8 mouse cellular contexts compared by ENCODE assay signal in the genomic region with DNA sequence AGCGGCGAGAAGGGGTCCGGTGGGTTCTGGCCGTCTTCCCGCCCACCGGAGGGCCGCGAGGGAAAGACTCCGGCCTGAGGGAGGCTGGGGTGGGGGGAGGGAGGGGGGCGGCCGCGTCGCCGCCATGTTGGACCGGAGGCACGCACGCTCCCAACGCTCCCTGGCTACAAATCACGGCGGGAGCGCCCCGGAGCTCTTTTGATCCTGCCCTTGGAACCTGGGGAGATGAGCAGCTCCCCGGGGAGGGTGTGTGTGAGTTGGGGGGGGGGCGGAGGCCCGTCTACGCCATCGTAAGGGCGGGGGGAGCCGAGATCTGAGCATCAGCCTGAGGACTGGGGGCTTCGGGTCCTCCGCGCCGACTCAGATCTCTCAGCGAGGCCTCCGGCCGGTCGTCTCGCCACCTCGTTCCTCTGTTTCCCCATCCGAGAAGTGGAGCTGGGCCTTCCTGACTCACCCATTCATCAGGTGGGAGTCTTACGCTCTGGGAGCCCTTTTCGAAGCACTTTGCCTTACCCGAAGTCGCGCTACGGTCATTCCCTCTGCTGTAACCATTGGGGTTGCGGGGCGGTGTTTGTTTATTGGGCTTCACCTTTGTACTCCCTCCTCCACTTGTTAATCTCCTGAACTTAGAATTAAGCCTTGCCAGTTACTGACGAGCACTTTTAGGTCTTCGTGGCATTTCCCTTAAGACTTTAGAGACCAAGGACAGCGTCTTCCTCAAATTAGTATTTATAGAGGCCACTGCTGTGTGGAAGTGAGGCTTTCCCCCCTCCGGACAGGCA. TPM values are rescaled to one million over a fixed set of nuclear protein-coding genes. Genes with fewer than 3 reads are reported as not detected.
DNase-seq lines count a peak whose midpoint lies in the region; ATAC-seq and TF ChIP-seq lines count a peak whose summit lies in the region.

No protein-coding gene starts in this region.

- DNase-seq in heart, postnatal 4 days: no peak
- DNase-seq in MEL (ENCODE audit: low read depth, low spot score): peak; percentile 68
- DNase-seq in embryonic facial prominence, embryonic 14.5 days (ENCODE audit: low spot score): peak; percentile 68
- DNase-seq in kidney, adult 18-20 months: peak; percentile 54
- DNase-seq in right cerebral cortex, postnatal 4 days: no peak
- no peak for DNase-seq in left cerebral cortex, postnatal 36 days (ENCODE audit: low spot score in 2 of 2)

- no peak; a peak in 1 of 4 replicates for TF ChIP-seq POLR2A in MEL (IDR thresholded peaks at IDR 0.05; ENCODE audit: control insufficient read depth in 1 of 2, insufficient read depth in 1 of 2, low read depth in 1 of 2, low read length in 2 of 2, poor library complexity in 1 of 2)

- H3K79me2 ChIP-seq in MEL (ENCODE audit: control insufficient read depth, insufficient read depth, low read length, poor library complexity): peaks cover 51% of the 10 kb centered on the region

- no peaks in the 10 kb centered on the region for H3K9me3 ChIP-seq in heart, embryonic 13.5 days
- H3K9me3 ChIP-seq in MEL (replicated peaks; ENCODE audit: insufficient read depth, low read length): no peaks in the 10 kb centered on the region
- no peaks in the 10 kb centered on the region for H3K9me3 ChIP-seq in embryonic facial prominence, embryonic 14.5 days (ENCODE audit: control insufficient read depth, low read length)

- TF ChIP-seq RAD21 in MEL (IDR thresholded peaks at IDR 0.05; ENCODE audit: low read depth, low read length): no peak

- peak overlapping the region; percentile 88 for H3K4me2 ChIP-seq in heart, embryonic 13.5 days
- peak overlapping the region; percentile 90 for H3K4me2 ChIP-seq in embryonic facial prominence, embryonic 14.5 days (ENCODE audit: low read depth, low read length)

- H3K36me3 ChIP-seq in heart, embryonic 13.5 days: peaks cover 20% of the 10 kb centered on the region
- H3K36me3 ChIP-seq in MEL (ENCODE audit: control insufficient read depth in 1 of 2, insufficient read depth in 2 of 2, low read length in 2 of 2): peaks cover 34 to 46% of the 10 kb centered on the region in 2 experiments
- peaks cover 16% of the 10 kb centered on the region for H3K36me3 ChIP-seq in embryonic facial prominence, embryonic 14.5 days (ENCODE audit: control insufficient read depth, insufficient read depth, low read length)

- H3K9ac ChIP-seq in heart, embryonic 13.5 days: peak overlapping the region; percentile 93
- peak overlapping the region; percentile 89 for H3K9ac ChIP-seq in MEL (ENCODE audit: control insufficient read depth, low read depth, low read length, poor library complexity, severe bottlenecking)
- peak overlapping the region; percentile 92 for H3K9ac ChIP-seq in embryonic facial prominence, embryonic 14.5 days (ENCODE audit: low read depth, low read length)

- H3K4me1 ChIP-seq in heart, embryonic 13.5 days: peaks cover 35% of the 10 kb centered on the region
- peaks cover 18 to 20% of the 10 kb centered on the region in 2 experiments for H3K4me1 ChIP-seq in MEL (ENCODE audit: control insufficient read depth in 1 of 2, insufficient read depth in 2 of 2, low read length in 2 of 2)
- peaks cover 8% of the 10 kb centered on the region for H3K4me1 ChIP-seq in embryonic facial prominence, embryonic 14.5 days (ENCODE audit: control insufficient read depth, insufficient read depth, low read length)

- TF ChIP-seq CTCF in MEL (IDR thresholded peaks at IDR 0.05 in 2 of 3, conservative IDR thresholded peaks at IDR 0.05 in 1 of 3; ENCODE audit: control insufficient read depth in 1 of 3, insufficient read depth in 1 of 3, low read depth in 2 of 3, low read length in 3 of 3, poor library complexity in 1 of 3, severe bottlenecking in 1 of 3): no peak

- intact Hi-C loops in left cerebral cortex, postnatal 36 days (cut with DNase I): loop anchor here (1.0 kb wide), 1 partner anchor 33 kb away; no protein-coding TSS in a partner anchor

- ATAC-seq in heart, embryonic 13.5 days (ENCODE audit: extremely low read depth, insufficient number of reproducible peaks, low FRiP score, low TSS enrichment): peak; percentile 57; the same call in 1 of the 2 replicates
- ATAC-seq in embryonic facial prominence, embryonic 14.5 days (ENCODE audit: low read depth): peak; percentile 86
- peak; percentile 21; the same call in 1 of the 2 replicates for ATAC-seq in megakaryocyte progenitor cell, adult 5-6 weeks (replicated peaks; ENCODE audit: poor library complexity)

- H3K27ac ChIP-seq in heart, embryonic 13.5 days (replicated peaks): peak overlapping the region; percentile 91
- H3K27ac ChIP-seq in MEL (ENCODE audit: control insufficient read depth, low read depth, low read length): peak overlapping the region; percentile 83
- H3K27ac ChIP-seq in embryonic facial prominence, embryonic 14.5 days (replicated peaks; ENCODE audit: low read depth, low read length): peak overlapping the region; percentile 97

- peak overlapping the region; percentile 85 for H3K4me3 ChIP-seq in heart, embryonic 13.5 days
- peak overlapping the region; percentile 92 to 98 for H3K4me3 ChIP-seq in MEL (ENCODE audit: control insufficient read depth in 1 of 2, insufficient read depth in 1 of 2, low read depth in 2 of 2, low read length in 2 of 2)
- peak overlapping the region; percentile 97 for H3K4me3 ChIP-seq in embryonic facial prominence, embryonic 14.5 days (ENCODE audit: low read depth, low read length)

- under 1% methylated on average over 48 of the region's 52 CpGs for WGBS in heart, embryonic 13.5 days
- 0% methylated on average over 32 of the region's 52 CpGs for WGBS in embryonic facial prominence, embryonic 14.5 days

- H3K27me3 ChIP-seq in heart, embryonic 13.5 days (replicated peaks): peaks cover 12% of the 10 kb centered on the region; the same call in 1 of the 2 replicates
- H3K27me3 ChIP-seq in MEL (ENCODE audit: control insufficient read depth in 1 of 2, insufficient read depth in 2 of 2, low read length in 2 of 2): no peaks in the 10 kb centered on the region
- no peaks in the 10 kb centered on the region for H3K27me3 ChIP-seq in embryonic facial prominence, embryonic 14.5 days (replicated peaks; ENCODE audit: control insufficient read depth, insufficient read depth, low read length)

- 0 out of 4 replicates have a peak, but pooled peaks of 1 of the 2 experiments have one; percentile 10 for TF ChIP-seq EP300 in MEL (IDR thresholded peaks at IDR 0.05; ENCODE audit: low read depth in 1 of 2, low read length in 2 of 2)

RNA-seq across cellular contexts. Expression of a gene that starts 0.5 kb away (rescaled TPM):
- 9.7 and 10.5 TPM in 2 replicates for polyA plus RNA-seq in heart, embryonic 13.5 days (2015; fragmentation: Nextera tagmentation; extraction: Ambion mirVana)
- 10 to 100 TPM; 59.2 to 62.8 TPM for total RNA-seq in heart, postnatal 4 days (2021)
- 31.8 and 51.2 TPM in 2 replicates for total RNA-seq in MEL (2012; rRNA removed)
- polyA plus RNA-seq in MEL (2012; ENCODE audit: insufficient read depth in 1 of 2, insufficient read length in 2 of 2, low read depth in 1 of 2, low replicate concordance in 2 of 2, missing spikeins in 1 of 2): 100 to 1,000 TPM in 1 of 2 experiments, not detected in 1; 236 TPM
- 7.6 and 9.4 TPM in 2 replicates for polyA plus RNA-seq in embryonic facial prominence, embryonic 14.5 days (2014; fragmentation: Nextera tagmentation; extraction: Ambion mirVana)
- total RNA-seq in megakaryocyte progenitor cell, adult 5-6 weeks (2015): 68.8 and 73.2 TPM in 2 replicates
- total RNA-seq in megakaryocyte progenitor cell, adult 5-6 weeks (2017): 25.2 and 49.7 TPM in 2 replicates
- 10 to 100 TPM; 44.2 to 72.7 TPM for total RNA-seq in left cerebral cortex, postnatal 36 days (2021)

RNA-seq across cellular contexts. Expression of a gene that starts 10.6 kb away (rescaled TPM):
- polyA plus RNA-seq in heart, embryonic 13.5 days (2015; fragmentation: Nextera tagmentation; extraction: Ambion mirVana): 2.5 and 2.7 TPM in 2 replicates
- total RNA-seq in heart, postnatal 4 days (2021): 1 to 10 TPM; 7.0 to 7.1 TPM
- not detected in 2 replicates for total RNA-seq in MEL (2012; rRNA removed)
- polyA plus RNA-seq in MEL (2012; ENCODE audit: insufficient read depth in 1 of 2, insufficient read length in 2 of 2, low read depth in 1 of 2, low replicate concordance in 2 of 2, missing spikeins in 1 of 2): under 1 TPM in 1 of 2 experiments, not detected in 1; 0.03 TPM
- 4.3 and 4.7 TPM in 2 replicates for polyA plus RNA-seq in embryonic facial prominence, embryonic 14.5 days (2014; fragmentation: Nextera tagmentation; extraction: Ambion mirVana)
- total RNA-seq in megakaryocyte progenitor cell, adult 5-6 weeks (2015): 4.7 and 7.2 TPM in 2 replicates
- total RNA-seq in megakaryocyte progenitor cell, adult 5-6 weeks (2017): 3.4 and 5.0 TPM in 2 replicates
- 1 to 10 TPM; 3.5 to 5.1 TPM for total RNA-seq in left cerebral cortex, postnatal 36 days (2021)

RNA-seq across cellular contexts. Expression of a gene that starts 35.9 kb away (rescaled TPM):
- 1.4 and 2.1 TPM in 2 replicates for polyA plus RNA-seq in heart, embryonic 13.5 days (2015; fragmentation: Nextera tagmentation; extraction: Ambion mirVana)
- under 1 TPM in 1 of 2 experiments, not detected in 1; 0.56 TPM for total RNA-seq in heart, postnatal 4 days (2021)
- not detected in 2 replicates for total RNA-seq in MEL (2012; rRNA removed)
- under 1 TPM in 1 of 2 experiments, not detected in 1; 0.60 TPM for polyA plus RNA-seq in MEL (2012; ENCODE audit: insufficient read depth in 1 of 2, insufficient read length in 2 of 2, low read depth in 1 of 2, low replicate concordance in 2 of 2, missing spikeins in 1 of 2)
- polyA plus RNA-seq in embryonic facial prominence, embryonic 14.5 days (2014; fragmentation: Nextera tagmentation; extraction: Ambion mirVana): 0.54 and 0.77 TPM in 2 replicates
- 30.8 and 38.7 TPM in 2 replicates for total RNA-seq in megakaryocyte progenitor cell, adult 5-6 weeks (2015)
- 77.0 and 80.6 TPM in 2 replicates for total RNA-seq in megakaryocyte progenitor cell, adult 5-6 weeks (2017)
- total RNA-seq in left cerebral cortex, postnatal 36 days (2021): under 1 TPM in 1 of 2 experiments, not detected in 1; 0.54 TPM

RNA-seq across cellular contexts. Expression of a gene that starts 44.2 kb away (rescaled TPM):
- polyA plus RNA-seq in heart, embryonic 13.5 days (2015; fragmentation: Nextera tagmentation; extraction: Ambion mirVana): 0.11 TPM in 1 of 2 replicates, not detected in the other
- total RNA-seq in heart, postnatal 4 days (2021): not detected
- total RNA-seq in MEL (2012; rRNA removed): not detected in 2 replicates
- not detected for polyA plus RNA-seq in MEL (2012; ENCODE audit: insufficient read depth in 1 of 2, insufficient read length in 2 of 2, low read depth in 1 of 2, low replicate concordance in 2 of 2, missing spikeins in 1 of 2)
- 0.08 and 0.38 TPM in 2 replicates for polyA plus RNA-seq in embryonic facial prominence, embryonic 14.5 days (2014; fragmentation: Nextera tagmentation; extraction: Ambion mirVana)
- total RNA-seq in megakaryocyte progenitor cell, adult 5-6 weeks (2015): 0.15 and 0.30 TPM in 2 replicates
- 0.20 and 0.21 TPM in 2 replicates for total RNA-seq in megakaryocyte progenitor cell, adult 5-6 weeks (2017)
- total RNA-seq in left cerebral cortex, postnatal 36 days (2021): not detected

RNA-seq across cellular contexts. Expression of a gene that starts 48.5 kb away (rescaled TPM):
- polyA plus RNA-seq in heart, embryonic 13.5 days (2015; fragmentation: Nextera tagmentation; extraction: Ambion mirVana): not detected in 2 replicates
- total RNA-seq in heart, postnatal 4 days (2021): not detected
- total RNA-seq in MEL (2012; rRNA removed): not detected in 2 replicates
- polyA plus RNA-seq in MEL (2012; ENCODE audit: insufficient read depth in 1 of 2, insufficient read length in 2 of 2, low read depth in 1 of 2, low replicate concordance in 2 of 2, missing spikeins in 1 of 2): not detected
- not detected in 2 replicates for polyA plus RNA-seq in embryonic facial prominence, embryonic 14.5 days (2014; fragmentation: Nextera tagmentation; extraction: Ambion mirVana)
- not detected in 2 replicates for total RNA-seq in megakaryocyte progenitor cell, adult 5-6 weeks (2015)
- not detected in 2 replicates for total RNA-seq in megakaryocyte progenitor cell, adult 5-6 weeks (2017)
- total RNA-seq in left cerebral cortex, postnatal 36 days (2021): not detected

Comparison
In these comparisons a context has a peak if more than half of its experiments do, and no peak if none do; other contexts are left out.
1. ATAC-seq: peak in every context shown above with its lines; median percentile 86 in embryonic facial prominence, embryonic 14.5 days; 57 in heart, embryonic 13.5 days; 21 in megakaryocyte progenitor cell, adult 5-6 weeks.
2. DNase-seq: peak in MEL (single experiment), embryonic facial prominence, embryonic 14.5 days (single experiment) and kidney, adult 18-20 months (single experiment); none in heart, postnatal 4 days (single experiment), right cerebral cortex, postnatal 4 days (single experiment) and left cerebral cortex, postnatal 36 days (0 of 2).
3. RNA of a gene that starts 35.9 kb away (total RNA-seq): 30.8 to 80.6 TPM in megakaryocyte progenitor cell, adult 5-6 weeks; 0.56 TPM in heart, postnatal 4 days, 0.54 TPM in left cerebral cortex, postnatal 36 days and not detected in MEL; every median in the first group is over 10 times any median in the second.
4. Peak in every context shown above with its lines, with median percentiles within 50 percentile points of each other: H3K27ac ChIP-seq, H3K4me3 ChIP-seq and H3K9ac ChIP-seq.